Comparison of ENCODE assay signal across 9 mouse cellular contexts in the genomic region with DNA sequence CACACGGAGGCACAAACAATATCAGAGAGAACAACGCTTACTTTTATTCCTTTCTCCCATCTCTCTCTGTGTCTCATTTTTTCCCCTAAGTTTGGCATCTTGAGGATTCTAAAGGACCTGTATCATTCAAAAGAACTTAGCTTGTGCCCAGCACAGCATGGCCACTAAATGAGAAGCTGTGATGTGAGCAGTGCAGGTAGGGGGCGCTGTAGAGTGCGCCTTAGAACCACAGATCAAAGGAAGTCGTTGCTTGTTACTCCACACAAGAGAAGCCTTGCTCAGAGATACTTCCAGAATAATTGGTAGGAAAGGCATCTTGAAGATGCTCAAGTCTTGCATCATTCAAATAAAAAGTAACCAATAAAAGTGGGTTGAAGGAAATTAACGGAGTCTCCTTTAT.
DNase-seq lines count a peak whose midpoint lies in the region; ATAC-seq and TF ChIP-seq lines count a peak whose summit lies in the region.
"Had no signal": no experiment of that assay in that cellular context is flagged by ENCODE, and none has a peak within 500 bp of the region (broad histone marks: within the 10 kb centered on the region; RNA-seq: fewer than 3 reads in every experiment).

No protein-coding gene starts in this region.

- no peak for ATAC-seq in kidney, embryonic 14.5 days (ENCODE audit: low FRiP score, low TSS enrichment)
- ATAC-seq in limb, embryonic 14.5 days (ENCODE audit: low FRiP score, low read depth): no peak
- ATAC-seq in stomach, postnatal 0 days (ENCODE audit: low FRiP score, low TSS enrichment): no peak

- TF ChIP-seq POLR2A in ES-Bruce4 (IDR thresholded peaks at IDR 0.05; ENCODE audit: insufficient read depth, low read length): no peak
- TF ChIP-seq POLR2A in embryonic fibroblast, embryonic 13.5 days (IDR thresholded peaks at IDR 0.05; ENCODE audit: low read depth, low read length): no peak
- TF ChIP-seq POLR2A in limb, embryonic 14.5 days (IDR thresholded peaks at IDR 0.05; ENCODE audit: borderline replicate concordance, extremely low read depth, insufficient read depth, insufficient read length): no peak

- H3K36me3 ChIP-seq in kidney, embryonic 14.5 days (ENCODE audit: control insufficient read depth, insufficient read depth, low read length): no peaks in the 10 kb centered on the region
- H3K36me3 ChIP-seq in ES-Bruce4 (ENCODE audit: control insufficient read depth, insufficient read depth, low read length, poor library complexity, severe bottlenecking): no peaks in the 10 kb centered on the region
- no peaks in the 10 kb centered on the region for H3K36me3 ChIP-seq in limb, embryonic 14.5 days (ENCODE audit: control insufficient read depth, insufficient read depth, low read length)
- no peaks in the 10 kb centered on the region for H3K36me3 ChIP-seq in stomach, postnatal 0 days (ENCODE audit: control insufficient read depth, insufficient read depth, low read length)

- TF ChIP-seq CTCF in ES-Bruce4 (IDR thresholded peaks at IDR 0.05; ENCODE audit: low read depth, low read length): peak; percentile 74
- TF ChIP-seq CTCF in embryonic fibroblast, embryonic 13.5 days (IDR thresholded peaks at IDR 0.05; ENCODE audit: borderline replicate concordance, insufficient read depth, low read length): peak; percentile 57; the same call in 1 of the 2 replicates
- peak; percentile 80 for TF ChIP-seq CTCF in stomach, postnatal 0 days (IDR thresholded peaks at IDR 0.05; ENCODE audit: low read depth)

- H3K4me3 ChIP-seq in kidney, embryonic 14.5 days (ENCODE audit: low read length): no peak overlapping the region
- H3K4me3 ChIP-seq in ES-Bruce4 (ENCODE audit: low read depth, low read length): no peak overlapping the region
- no peak overlapping the region for H3K4me3 ChIP-seq in embryonic fibroblast, embryonic 13.5 days (ENCODE audit: insufficient read depth, low read length)
- no peak overlapping the region for H3K4me3 ChIP-seq in limb, embryonic 14.5 days (replicated peaks; ENCODE audit: low read length)
- H3K4me3 ChIP-seq in stomach, postnatal 0 days (ENCODE audit: low read depth, low read length): no peak overlapping the region

- no peaks in the 10 kb centered on the region for H3K27me3 ChIP-seq in kidney, embryonic 14.5 days (ENCODE audit: control insufficient read depth, insufficient read depth, low read length)
- no peaks in the 10 kb centered on the region for H3K27me3 ChIP-seq in ES-Bruce4 (ENCODE audit: control insufficient read depth, insufficient read depth, low read length, poor library complexity, severe bottlenecking)
- H3K27me3 ChIP-seq in limb, embryonic 14.5 days (ENCODE audit: control insufficient read depth, insufficient read depth, low read length): no peaks in the 10 kb centered on the region
- no peaks in the 10 kb centered on the region for H3K27me3 ChIP-seq in stomach, postnatal 0 days (ENCODE audit: control insufficient read depth, insufficient read depth, low read length)

- H3K27ac ChIP-seq in kidney, embryonic 14.5 days (ENCODE audit: low read depth, low read length): no peak overlapping the region
- no peak overlapping the region for H3K27ac ChIP-seq in ES-Bruce4 (ENCODE audit: insufficient read depth, low read length)
- H3K27ac ChIP-seq in embryonic fibroblast, embryonic 13.5 days (ENCODE audit: insufficient read depth, low read length): no peak overlapping the region
- H3K27ac ChIP-seq in limb, embryonic 14.5 days (replicated peaks; ENCODE audit: low read depth, low read length): no peak overlapping the region
- no peak overlapping the region for H3K27ac ChIP-seq in stomach, postnatal 0 days (replicated peaks)
- H3K27ac ChIP-seq: macrophage had no signal

- no peak overlapping the region for H3K9ac ChIP-seq in kidney, embryonic 14.5 days (ENCODE audit: low read depth, low read length)
- H3K9ac ChIP-seq in ES-Bruce4 (ENCODE audit: low read depth, poor library complexity, severe bottlenecking): no peak overlapping the region
- H3K9ac ChIP-seq in limb, embryonic 14.5 days (ENCODE audit: low read depth, low read length, severe bottlenecking): no peak overlapping the region
- H3K9ac ChIP-seq in stomach, postnatal 0 days (ENCODE audit: low read length): no peak overlapping the region

- no peaks in the 10 kb centered on the region for H3K9me3 ChIP-seq in kidney, embryonic 14.5 days (ENCODE audit: control insufficient read depth, low read length)
- H3K9me3 ChIP-seq in ES-Bruce4 (replicated peaks; ENCODE audit: control insufficient read depth, insufficient read depth, low read length, poor library complexity, severe bottlenecking): no peaks in the 10 kb centered on the region
- no peaks in the 10 kb centered on the region for H3K9me3 ChIP-seq in limb, embryonic 14.5 days (ENCODE audit: control insufficient read depth, low read length)
- no peaks in the 10 kb centered on the region for H3K9me3 ChIP-seq in stomach, postnatal 0 days (ENCODE audit: control insufficient read depth, low read length)

- H3K4me1 ChIP-seq in kidney, embryonic 14.5 days (ENCODE audit: control insufficient read depth, insufficient read depth, low read length): 0 out of 2 replicates have a peak, but pooled peaks cover 4% of the 10 kb centered on the region
- no peaks in the 10 kb centered on the region for H3K4me1 ChIP-seq in ES-Bruce4 (ENCODE audit: control insufficient read depth, insufficient read depth, low read length)
- H3K4me1 ChIP-seq in embryonic fibroblast, embryonic 13.5 days (ENCODE audit: control insufficient read depth, insufficient read depth, low read length): peaks cover 14% of the 10 kb centered on the region
- peaks cover 15% of the 10 kb centered on the region for H3K4me1 ChIP-seq in limb, embryonic 14.5 days (ENCODE audit: control insufficient read depth, insufficient read depth, low read length)
- H3K4me1 ChIP-seq in stomach, postnatal 0 days (replicated peaks; ENCODE audit: control insufficient read depth, insufficient read depth): no peaks in the 10 kb centered on the region

- TF ChIP-seq EP300 in ES-Bruce4 (IDR thresholded peaks at IDR 0.05; ENCODE audit: insufficient read depth, low read depth, low read length): no peak
- TF ChIP-seq EP300 in stomach, postnatal 0 days (optimal IDR thresholded peaks at IDR 0.05): no peak

- no peak overlapping the region for H3K4me2 ChIP-seq in kidney, embryonic 14.5 days (replicated peaks; ENCODE audit: low read depth, low read length)
- H3K4me2 ChIP-seq in limb, embryonic 14.5 days (replicated peaks; ENCODE audit: low read depth, low read length, severe bottlenecking): no peak overlapping the region
- H3K4me2 ChIP-seq in stomach, postnatal 0 days (replicated peaks; ENCODE audit: low read depth): no peak overlapping the region

- peak; percentile 14 for DNase-seq in kidney, adult 11 months
- DNase-seq in adrenal gland, postnatal 25 days: peak; percentile 65
- DNase-seq in limb, embryonic 14.5 days (ENCODE audit: low spot score): peak; percentile 37
- DNase-seq in stomach, postnatal 0 days (ENCODE audit: low spot score): peak; percentile 25
- DNase-seq in urinary bladder, adult 2 months (ENCODE audit: low spot score): no peak

- 44% methylated on average over 6 of the region's 6 CpGs for WGBS in kidney, embryonic 14.5 days
- WGBS in limb, embryonic 14.5 days: 42% methylated on average over 6 of the region's 6 CpGs
- 47% methylated on average over 6 of the region's 6 CpGs for WGBS in stomach, postnatal 0 days
